Mouse (Mus musculus) left cerebral cortex, postnatal 4 days (tissue): ENCODE measurements around the gene Mrpl52. TPM values are rescaled to one million over a fixed set of nuclear protein-coding genes. Genes with fewer than 3 reads are reported as not detected.
A peak's percentile ranks its signal among the peaks of the same experiment; 100 is the strongest.

Experiments
- DNase-seq: peaks from one replicate; pipeline ENCODE4 v3.0.0-alpha.2; 2022
- intact Hi-C: fragments of 180-260 bp; cut with DNase I; formaldehyde crosslinking; loops from one replicate; pipeline ENCODE4 v1.15.1; 2025
- total RNA-seq, 2 experiments: library from RNA; stranded (reverse); gene quantifications; 2 replicates each; pipeline ENCODE4 v1.2.3; 2021

The Mrpl52 gene
- 100 to 1,000 TPM; 147 to 150 TPM for total RNA-seq

- DNase-seq = peak; percentile 92
- intact Hi-C loops = no loop called here
Measured at GRCm38 (mm10) chr14:54426689-54427398, at the start of gene Mrpl52. Gene Mrpl52 (plus strand): TSS chr14:54426909.

- intact Hi-C loops = no loop called here
- DNase-seq = no peak
Measured at GRCm38 (mm10) chr14:54377166-54377565, 49.5 kb upstream of the Mrpl52 start.

DNA sequence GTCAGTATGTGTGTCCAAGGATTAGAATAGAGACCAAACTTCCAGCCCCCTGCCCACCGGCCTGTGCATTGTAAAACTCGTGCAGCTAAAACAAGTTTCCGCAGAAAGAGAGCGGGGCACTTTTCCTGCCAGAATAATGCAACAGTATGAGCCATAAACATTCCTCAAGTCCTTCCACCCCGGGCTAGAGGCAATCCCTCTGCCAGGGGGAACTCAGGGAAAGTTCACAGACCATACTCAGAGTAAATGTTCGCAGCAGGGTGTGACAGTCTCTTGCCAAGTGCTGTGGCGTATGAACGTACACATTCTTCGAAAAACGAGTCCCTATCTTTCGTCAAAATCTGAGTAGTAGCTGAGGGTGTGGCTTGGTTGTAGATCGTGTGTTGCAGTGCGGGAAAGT is 47.1 kb upstream of the Mrpl52 start:
- intact Hi-C loops = no loop called here
- DNase-seq = no peak

GRCm38 (mm10) chr14:54380616-54381015 is 46.1 kb upstream of the Mrpl52 start:
- intact Hi-C loops = no loop called here
- no peak for DNase-seq

GRCm38 (mm10) chr14:54381816-54382215 is 44.9 kb upstream of the Mrpl52 start:
- intact Hi-C loops = no loop called here

GRCm38 (mm10) chr14:54382641-54383040 is 44.1 kb upstream of the Mrpl52 start:
- DNase-seq = no peak
- intact Hi-C loops = no loop called here

More at GRCm38 (mm10) chr14:54381816-54382215, 44.9 kb upstream of the Mrpl52 start:
- no peak for DNase-seq

DNA sequence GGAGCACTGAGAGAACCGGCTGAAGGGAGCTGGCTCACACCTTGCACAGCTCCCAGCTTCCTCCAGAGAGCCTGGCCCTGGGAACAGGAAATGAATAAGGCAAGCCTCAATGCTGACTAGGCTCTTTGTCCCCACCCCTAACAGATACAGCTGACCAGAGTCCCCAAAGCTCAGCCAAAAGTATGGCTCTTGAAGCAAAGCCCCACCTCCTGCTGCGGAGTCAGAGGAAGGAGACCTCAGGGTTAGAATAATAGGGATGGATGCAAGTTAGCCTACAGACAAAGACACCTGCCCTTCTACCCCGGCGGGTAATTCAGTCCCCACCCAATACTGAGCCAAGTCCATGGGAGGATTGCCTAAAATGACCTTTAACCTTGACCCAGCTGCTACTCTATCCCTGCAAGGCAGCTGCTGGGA is 43.3 kb upstream of the Mrpl52 start:
- DNase-seq = no peak
- intact Hi-C loops = no loop called here

GRCm38 (mm10) chr14:54384396-54384795 is 42.3 kb upstream of the Mrpl52 start:
- intact Hi-C loops = no loop called here
- no peak for DNase-seq

GRCm38 (mm10) chr14:54385968-54386618 is 40.6 kb upstream of the Mrpl52 start:
- intact Hi-C loops = no loop called here
- no peak for DNase-seq

DNA sequence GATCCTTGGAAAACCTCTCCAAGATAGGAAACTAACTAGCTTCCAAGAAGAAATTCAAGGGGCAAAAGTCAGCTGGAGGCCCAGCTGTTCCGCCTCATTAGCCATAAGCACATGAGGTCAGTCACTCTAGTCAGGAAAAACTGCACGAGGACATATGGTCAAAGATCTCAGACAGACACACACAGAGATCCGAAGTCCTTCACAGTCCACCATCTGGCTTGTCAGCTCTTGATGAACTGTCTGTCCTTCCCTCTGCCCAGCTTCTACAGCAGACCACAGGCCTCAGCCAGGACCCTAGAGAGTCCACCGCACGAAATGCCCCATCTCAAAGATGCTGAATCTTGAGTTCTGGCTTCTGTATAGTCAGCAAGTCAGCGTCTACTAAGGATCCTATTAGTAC is 39.2 kb upstream of the Mrpl52 start:
- no peak for DNase-seq
- intact Hi-C loops = no loop called here

- intact Hi-C loops = no loop called here
- no peak for DNase-seq
Measured at GRCm38 (mm10) chr14:54390843-54391242, 35.9 kb upstream of the Mrpl52 start.

DNA sequence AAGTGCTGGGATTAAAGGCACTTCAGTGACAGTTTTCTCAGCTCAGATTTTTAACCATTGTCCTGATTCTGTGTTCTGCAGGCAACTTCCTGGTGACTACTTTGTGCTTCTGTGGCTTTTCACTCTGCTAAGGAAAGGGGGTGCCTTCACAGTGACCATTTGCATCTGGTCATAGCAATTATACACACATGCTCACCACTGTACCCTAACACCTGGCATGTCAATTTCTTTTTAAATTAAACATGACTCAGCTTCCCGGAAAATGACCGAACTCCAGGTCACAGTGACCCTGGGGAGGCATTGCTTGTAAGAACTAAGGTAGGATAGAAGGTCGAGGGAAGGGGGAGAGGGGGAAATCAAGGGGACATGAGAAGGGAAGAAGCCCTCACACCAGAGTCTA is 32.9 kb upstream of the Mrpl52 start:
- intact Hi-C loops = no loop called here
- no peak for DNase-seq

DNA sequence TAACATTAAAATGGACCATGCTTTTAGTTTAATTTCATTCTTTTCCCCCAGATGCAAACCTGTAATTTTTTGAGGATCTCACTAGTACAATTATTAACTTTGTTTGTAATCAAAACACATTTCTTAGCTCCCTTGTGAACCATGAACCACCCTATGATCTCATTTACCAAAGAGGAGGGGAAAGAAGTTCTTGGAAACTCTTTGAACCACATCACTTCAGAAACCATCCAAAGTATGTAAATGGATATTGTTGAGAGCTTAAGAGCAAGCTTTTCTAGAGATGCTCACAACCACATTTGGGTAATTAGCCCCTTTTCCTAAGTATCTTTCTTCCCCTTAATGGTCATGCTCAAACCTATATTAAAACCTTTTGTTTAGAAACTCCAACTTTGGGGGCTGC is 32.4 kb upstream of the Mrpl52 start:
- intact Hi-C loops = no loop called here
- DNase-seq = no peak

- intact Hi-C loops = no loop called here
- no peak for DNase-seq
Measured at GRCm38 (mm10) chr14:54396685-54397084, 30.0 kb upstream of the Mrpl52 start.

- intact Hi-C loops = no loop called here
- DNase-seq = no peak
Measured at GRCm38 (mm10) chr14:54397872-54398527, 28.7 kb upstream of the Mrpl52 start.

- DNase-seq = no peak
- intact Hi-C loops = no loop called here
Measured at GRCm38 (mm10) chr14:54398528-54398916, 28.2 kb upstream of the Mrpl52 start.

DNA sequence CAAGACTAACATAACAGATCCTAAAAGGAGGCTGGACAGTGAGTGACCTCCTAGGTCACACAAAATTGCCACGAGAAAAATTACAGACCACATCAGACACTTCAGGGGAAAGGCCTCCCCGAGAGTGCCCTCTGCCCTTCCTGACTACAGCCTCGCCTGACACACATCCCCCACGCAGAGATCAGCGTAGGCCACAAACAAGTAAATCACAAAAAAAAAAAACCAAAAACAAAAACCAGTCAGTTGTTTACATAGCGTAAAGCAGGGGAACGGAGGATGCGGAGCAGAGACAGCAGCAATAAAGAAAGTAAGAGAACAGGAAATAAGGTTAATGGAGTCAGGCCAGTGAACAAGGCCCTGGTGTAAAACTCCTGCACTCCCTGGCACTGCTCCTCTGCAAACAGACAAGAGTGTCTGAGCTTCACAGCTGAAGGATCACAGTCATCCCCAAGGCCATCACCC is 27.8 kb upstream of the Mrpl52 start:
- DNase-seq = no peak
- intact Hi-C loops = no loop called here

GRCm38 (mm10) chr14:54401723-54402122 is 25.0 kb upstream of the Mrpl52 start:
- DNase-seq = no peak
- intact Hi-C loops = no loop called here

GRCm38 (mm10) chr14:54408336-54409056 is 18.2 kb upstream of the Mrpl52 start:
- intact Hi-C loops = no loop called here
- DNase-seq = no peak

DNA sequence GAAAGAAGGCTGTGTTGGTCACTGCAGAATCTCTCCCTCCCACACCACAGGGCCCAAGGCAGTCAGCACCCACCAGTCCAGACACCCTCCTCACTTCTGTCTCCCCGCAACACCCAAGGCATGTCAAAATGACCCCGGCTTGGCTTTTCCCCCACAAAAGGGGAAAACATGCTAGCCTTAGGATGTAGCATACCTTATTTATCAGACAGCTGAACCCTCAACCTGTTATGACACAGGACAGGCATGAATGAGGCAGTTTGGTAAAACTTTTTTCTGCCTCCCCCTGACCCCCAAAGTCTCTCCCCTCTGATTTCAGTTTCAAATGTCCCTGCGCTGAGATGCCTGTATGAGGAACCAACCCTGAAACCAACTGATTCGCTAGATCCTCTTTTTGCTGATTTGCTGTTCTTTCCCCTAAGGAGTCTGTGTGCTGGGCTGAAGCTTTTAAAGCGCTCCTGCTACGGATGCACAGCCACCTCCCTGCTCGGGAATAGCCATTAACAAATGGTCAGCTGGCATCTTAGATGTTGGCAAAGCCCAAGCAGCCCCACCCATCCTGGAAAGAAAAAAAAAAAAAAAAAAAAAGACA is 17.6 kb upstream of the Mrpl52 start:
- no peak for DNase-seq
- intact Hi-C loops = no loop called here
